Mouse (Mus musculus) activated CD4-positive, CD25-positive, alpha-beta regulatory T cell, adult 4 months (primary cell): ENCODE results near the gene Cst7. TPM values are rescaled to one million over a fixed set of nuclear protein-coding genes. Genes with fewer than 3 reads are reported as not detected.

ENCODE experiments used
- polyA plus RNA-seq, 2 experiments: library from polyadenylated mRNA; unstranded; fragments of 100-300 nt; shearing (Covaris generic); gene quantifications; one replicate each; pipeline ENCODE4 v1.2.1; 2017

Cst7 gene
- polyA plus RNA-seq, 2 experiments from 2014 or later: 168 to 204 TPM

Other genes with a start within 250 kb of the Cst7 start
- 10 to 100 TPM in 1 of 2 experiments, 1 to 10 TPM in 1; 6.7 to 15.5 TPM for gene Gm10130, start 246.7 kb upstream of the Cst7 start, polyA plus RNA-seq
- gene 3300002I08Rik, start 207.7 kb upstream of the Cst7 start, polyA plus RNA-seq: 1 to 10 TPM; 3.5 to 7.5 TPM
- 1 to 10 TPM; 9.7 to 9.9 TPM for gene Zfp442, start 118.9 kb upstream of the Cst7 start, polyA plus RNA-seq
- under 1 TPM; 0.28 to 0.38 TPM for gene Zfp345, start 85.3 kb upstream of the Cst7 start, polyA plus RNA-seq
- 10 to 100 TPM; 16.9 to 18.8 TPM for gene Apmap, start 38.2 kb downstream of the Cst7 start, polyA plus RNA-seq
- 10 to 100 TPM; 13.5 to 13.6 TPM for gene Acss1, start 98.1 kb downstream of the Cst7 start, polyA plus RNA-seq
- gene Vsx1, start 118.9 kb downstream of the Cst7 start, polyA plus RNA-seq: not detected
- 10 to 100 TPM; 26.3 to 27.8 TPM for gene Entpd6, start 178.6 kb downstream of the Cst7 start, polyA plus RNA-seq
- gene Pygb, start 216.3 kb downstream of the Cst7 start, polyA plus RNA-seq: 10 to 100 TPM; 33.1 to 49.4 TPM